Mouse (Mus musculus) liver, postnatal 0 days (tissue): Measurements from ENCODE around the gene Necap2.

Experiments
- CTCF ChIP-seq: sonication (generic); IDR thresholded peaks from 2 replicates; pipeline ENCODE4 v1.5.1; 2016; ENCODE audit warnings: antibody characterized with exemption, low read depth
- EP300 ChIP-seq: IDR thresholded peaks from 2 replicates; pipeline ENCODE4 v1.6.1; 2016; ENCODE audit warnings: antibody characterized with exemption, low read depth, mild to moderate bottlenecking

GRCm38 (mm10) chr4:141101855-141102254, 23.7 kb upstream of the Necap2 start:
- peak; percentile 82 for TF ChIP-seq CTCF
- no peak for TF ChIP-seq EP300
